Mouse (Mus musculus) MEL (cell line): ENCODE measurements at regions not wholly inside any gene's neighbourhood (a gene's known extent, or its start where the extent isn't known, plus 50 kb on each side); places are given as distances from the start of the nearest gene placed in this dataset.

ENCODE experiments used
- CHD2 ChIP-seq: IDR thresholded peaks from 2 replicates; pipeline ENCODE4 v1.6.1; 2011; ENCODE audit warnings: low read length, improper control_type of control experiment
- CTCF ChIP-seq, 3 experiments: IDR thresholded peaks in 2 of 3; conservative IDR thresholded peaks in 1 of 3; 2 replicates each; pipeline ENCODE4 v1.5.1; 2011 to 2012; ENCODE audit warnings: low read length in 3 of 3, low read depth in 2 of 3, mild to moderate bottlenecking in 2 of 3, improper control_type of control experiment in 1 of 3, inconsistent platforms in 1 of 3, mixed read lengths in 1 of 3, moderate library complexity in 1 of 3; ENCODE audit not compliant: control insufficient read depth in 1 of 3, insufficient read depth in 1 of 3, poor library complexity in 1 of 3, severe bottlenecking in 1 of 3
- GABPA ChIP-seq: IDR thresholded peaks from 2 replicates; pipeline ENCODE4 v1.6.1; 2012; ENCODE audit warnings: low read depth, mild to moderate bottlenecking, inconsistent platforms, low read length, improper control_type of control experiment, moderate library complexity
- POLR2A ChIP-seq, 2 experiments: IDR thresholded peaks; 2 replicates each; pipeline ENCODE4 v1.6.1; 2011 to 2012; ENCODE audit warnings: low read length in 2 of 2, mild to moderate bottlenecking in 2 of 2, control low read depth in 1 of 2, improper control_type of control experiment in 1 of 2, low read depth in 1 of 2, moderate library complexity in 1 of 2; ENCODE audit not compliant: control insufficient read depth in 1 of 2, insufficient read depth in 1 of 2, poor library complexity in 1 of 2
- RAD21 ChIP-seq: IDR thresholded peaks from 2 replicates; pipeline ENCODE4 v1.6.1; 2011; ENCODE audit warnings: mild to moderate bottlenecking, low read depth, low read length, improper control_type of control experiment
- SIN3A ChIP-seq: IDR thresholded peaks from 2 replicates; pipeline ENCODE4 v1.6.1; 2012; ENCODE audit warnings: low read length, improper control_type of control experiment, inconsistent platforms
- TCF12 ChIP-seq: IDR thresholded peaks from 2 replicates; pipeline ENCODE4 v1.6.1; 2014; ENCODE audit warnings: low read depth, mild to moderate bottlenecking, inconsistent platforms, low read length, improper control_type of control experiment, moderate library complexity
- USF1 ChIP-seq: IDR thresholded peaks from 2 replicates; pipeline ENCODE4 v1.6.1; 2014; ENCODE audit warnings: low read depth, mild to moderate bottlenecking, inconsistent platforms, low read length, improper control_type of control experiment, moderate library complexity
- USF2 ChIP-seq, 2 experiments: IDR thresholded peaks; 2 replicates each; pipeline ENCODE4 v1.6.1; 2011 to 2012; ENCODE audit warnings: improper control_type of control experiment in 2 of 2, low read length in 2 of 2, borderline replicate concordance in 1 of 2, inconsistent platforms in 1 of 2, low read depth in 1 of 2, mild to moderate bottlenecking in 1 of 2; ENCODE audit not compliant: insufficient read depth in 1 of 2
- ZC3H11A ChIP-seq: IDR thresholded peaks from 2 replicates; pipeline ENCODE4 v1.6.1; 2012; ENCODE audit warnings: low read depth, mild to moderate bottlenecking, inconsistent platforms, low read length, improper control_type of control experiment

GRCm38 (mm10) chr12:25164724-25165123 lies 67.8 kb upstream of the Id2 start:
- no peak for TF ChIP-seq CTCF (IDR thresholded peaks at IDR 0.05 in 2 of 3, conservative IDR thresholded peaks at IDR 0.05 in 1 of 3; ENCODE audit: control insufficient read depth in 1 of 3, insufficient read depth in 1 of 3, low read depth in 2 of 3, low read length in 3 of 3, poor library complexity in 1 of 3, severe bottlenecking in 1 of 3)
- no peak for TF ChIP-seq USF1
- TF ChIP-seq TCF12 = no peak
- TF ChIP-seq ZC3H11A = no peak
- no peak for TF ChIP-seq USF2 (IDR thresholded peaks at IDR 0.05; ENCODE audit: borderline replicate concordance in 1 of 2, insufficient read depth in 1 of 2, low read depth in 1 of 2, low read length in 2 of 2)
- TF ChIP-seq RAD21 = no peak
- TF ChIP-seq POLR2A (IDR thresholded peaks at IDR 0.05; ENCODE audit: control insufficient read depth in 1 of 2, insufficient read depth in 1 of 2, low read depth in 1 of 2, low read length in 2 of 2, poor library complexity in 1 of 2) = no peak
- TF ChIP-seq GABPA = no peak
- no peak for TF ChIP-seq SIN3A
- no peak for TF ChIP-seq CHD2
